Mouse (Mus musculus) embryonic facial prominence, embryonic 11.5 days (tissue): ENCODE data around the gene Maml1. TPM values are rescaled to one million over a fixed set of nuclear protein-coding genes. Genes with fewer than 3 reads are reported as not detected.

Experiments
- ATAC-seq: fragments of 200-750 bp; cut with Nextera tagmentation; replicated peaks from 2 replicates; pipeline ENCODE4 v1.8.0; 2017; ENCODE audit warnings: low read depth; ENCODE audit not compliant: insufficient number of reproducible peaks, low FRiP score, low TSS enrichment
- DNase-seq: peaks from one replicate; pipeline ENCODE4 v3.0.0-alpha.2; 2015; ENCODE audit warnings: low spot score
- H3K27ac ChIP-seq: fragments of 300-500 bp; sonication (generic); replicated peaks from 2 replicates; pipeline ENCODE4 v1.5.1; 2014; ENCODE audit warnings: mild to moderate bottlenecking, low read depth, low read length, control low read depth
- H3K27me3 ChIP-seq: fragments of 300-500 bp; sonication (generic); 2 replicates; pipeline ENCODE4 v1.6.1; 2014; ENCODE audit warnings: mild to moderate bottlenecking, low read length, moderate library complexity, mixed read lengths; ENCODE audit not compliant: control insufficient read depth, insufficient read depth
- H3K36me3 ChIP-seq: fragments of 300-500 bp; sonication (generic); replicated peaks from 2 replicates; pipeline ENCODE4 v1.6.1; 2014; ENCODE audit warnings: low read depth, mild to moderate bottlenecking, low read length, moderate library complexity, mixed read lengths; ENCODE audit not compliant: control insufficient read depth, insufficient read depth
- H3K4me1 ChIP-seq: fragments of 300-500 bp; sonication (generic); 2 replicates; pipeline ENCODE4 v1.6.1; 2014; ENCODE audit warnings: low read length, mixed read lengths; ENCODE audit not compliant: control insufficient read depth, insufficient read depth
- H3K4me2 ChIP-seq: fragments of 300-500 bp; sonication (generic); 2 replicates; pipeline ENCODE4 v1.6.1; 2014; ENCODE audit warnings: low read depth, mild to moderate bottlenecking, control low read depth, low read length, moderate library complexity
- H3K4me3 ChIP-seq: fragments of 300-500 bp; sonication (generic); 2 replicates; pipeline ENCODE4 v1.5.1; 2014; ENCODE audit warnings: low read depth, low read length, control low read depth
- H3K9ac ChIP-seq: fragments of 300-500 bp; sonication (generic); replicated peaks from 2 replicates; pipeline ENCODE4 v1.6.1; 2014; ENCODE audit warnings: mild to moderate bottlenecking, control low read depth, low read length
- H3K9me3 ChIP-seq: fragments of 300-500 bp; sonication (generic); replicated peaks from 2 replicates; pipeline ENCODE4 v1.6.1; 2016; ENCODE audit warnings: mild to moderate bottlenecking, low read length, inconsistent platforms, mixed read lengths; ENCODE audit not compliant: control insufficient read depth
- WGBS: fragments of 180-500 bp; shearing (Covaris S2); extraction: QIAGEN DNeasy Blood & Tissue Kit; methylation state at CpG from one replicate; pipeline ENCODE4 v1.1.7; 2014; 5-methylcytosine and 5-hydroxymethylcytosine counted together
- polyA plus RNA-seq: library from polyadenylated mRNA; unstranded; fragments of >200 nt; fragmentation: Nextera tagmentation; extraction: Ambion mirVana; gene quantifications from 2 replicates; pipeline ENCODE4 v1.2.1, GENCODE M21; 2014

Maml1 gene
- polyA plus RNA-seq, 1 experiment from 2014 or later = 11.9 TPM

- no peak; the same call in 1 of the 2 replicates for ATAC-seq
- H3K4me1 ChIP-seq = peaks cover 5% of the 10 kb centered on the region
- peak overlapping the region; percentile 96 for H3K4me2 ChIP-seq
- DNase-seq = no peak
- H3K27me3 ChIP-seq = peaks cover 18% of the 10 kb centered on the region
- H3K27ac ChIP-seq = no peak overlapping the region
- H3K9ac ChIP-seq = peak overlapping the region; percentile 50
- peaks cover 4% of the 10 kb centered on the region for H3K36me3 ChIP-seq
- H3K4me3 ChIP-seq = peak overlapping the region; percentile 58
- 1% methylated on average over 65 of the region's 66 CpGs for WGBS
- no peaks in the 10 kb centered on the region for H3K9me3 ChIP-seq
These were observed 54.9 kb downstream of the Maml1 start for GRCm38 (mm10) chr11:50236937-50237835.

DNA sequence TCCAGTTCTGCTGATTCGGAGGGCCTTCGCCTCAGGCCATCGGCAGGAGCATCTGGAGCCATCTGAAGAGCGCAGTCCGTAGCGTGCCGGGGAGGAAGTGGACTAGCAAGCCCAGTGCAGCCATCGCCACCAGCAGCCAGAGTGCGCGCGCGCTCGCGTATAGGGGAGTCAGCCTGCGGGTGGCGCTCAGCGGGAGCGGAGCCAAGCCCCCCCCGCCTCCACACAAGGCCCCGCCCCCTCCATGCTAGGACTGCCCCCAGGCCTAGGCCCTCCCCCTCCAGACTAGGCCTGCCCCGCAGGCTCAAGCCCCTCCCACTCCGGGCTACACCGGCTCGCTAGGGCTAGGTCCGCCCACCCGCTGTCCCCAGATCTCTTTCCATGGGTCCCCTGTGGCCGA is 55.6 kb downstream of the Maml1 start:
- peaks cover 5% of the 10 kb centered on the region for H3K4me1 ChIP-seq
- H3K27ac ChIP-seq = no peak overlapping the region
- 1% methylated on average over 17 of the region's 27 CpGs for WGBS
- peak overlapping the region; percentile 96 for H3K4me2 ChIP-seq
- peak; percentile 93 for DNase-seq
- peaks cover 18% of the 10 kb centered on the region for H3K27me3 ChIP-seq
- no peaks in the 10 kb centered on the region for H3K9me3 ChIP-seq
- H3K4me3 ChIP-seq = peak overlapping the region; percentile 58
- peak overlapping the region; percentile 57 for H3K9ac ChIP-seq
- ATAC-seq = peak; percentile 83
- H3K36me3 ChIP-seq = peaks cover 4% of the 10 kb centered on the region

GRCm38 (mm10) chr11:50234606-50235005 is 57.5 kb downstream of the Maml1 start:
- no peak overlapping the region for H3K4me3 ChIP-seq
- 96% methylated on average over 25 of the region's 25 CpGs for WGBS
- no peak overlapping the region for H3K9ac ChIP-seq
- no peaks in the 10 kb centered on the region for H3K9me3 ChIP-seq
- H3K4me1 ChIP-seq = peaks cover 11% of the 10 kb centered on the region
- no peak overlapping the region for H3K27ac ChIP-seq
- DNase-seq (no peak), ATAC-seq (no peak)
- peaks cover 4% of the 10 kb centered on the region for H3K36me3 ChIP-seq
- peaks cover 18% of the 10 kb centered on the region for H3K27me3 ChIP-seq
- H3K4me2 ChIP-seq = no peak overlapping the region

- H3K36me3 ChIP-seq = peaks cover 4% of the 10 kb centered on the region
- no peak for DNase-seq
- no peak for ATAC-seq
- H3K9me3 ChIP-seq = no peaks in the 10 kb centered on the region
- H3K4me3 ChIP-seq = no peak overlapping the region
- H3K9ac ChIP-seq = no peak overlapping the region
- H3K4me1 ChIP-seq = peaks cover 15% of the 10 kb centered on the region
- H3K27ac ChIP-seq = no peak overlapping the region
- WGBS = 84% methylated on average over 11 of the region's 11 CpGs
- H3K27me3 ChIP-seq = peaks cover 18% of the 10 kb centered on the region
- H3K4me2 ChIP-seq = no peak overlapping the region
These were observed 58.1 kb downstream of the Maml1 start for GRCm38 (mm10) chr11:50233993-50234392.

DNA sequence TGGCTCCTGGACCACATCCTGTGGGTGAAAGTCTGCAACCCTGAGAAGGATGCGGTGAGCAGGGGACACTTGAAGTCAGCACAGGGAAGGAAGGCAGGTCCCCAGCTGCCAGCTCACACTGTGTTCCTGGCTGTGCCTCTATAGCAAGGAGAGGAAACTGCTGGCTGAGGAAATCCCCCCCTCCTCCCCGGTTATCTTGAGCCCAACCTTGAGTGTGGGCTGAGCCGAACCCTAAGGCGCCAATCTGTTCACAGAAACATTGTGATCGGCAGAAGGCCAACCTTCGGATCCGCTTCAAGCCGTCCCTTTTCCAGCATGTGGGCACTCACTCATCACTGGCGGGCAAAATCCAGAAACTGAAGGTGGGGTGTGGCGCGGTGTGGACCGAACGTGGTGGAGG is 59.1 kb downstream of the Maml1 start:
- DNase-seq (no peak), ATAC-seq (no peak)
- Histone ChIP-seq H3K9me3 (no peaks in the 10 kb centered on the region), H3K4me3 (no peak overlapping the region), H3K4me2 (no peak overlapping the region), H3K9ac (no peak overlapping the region), H3K27ac (no peak overlapping the region), H3K27me3 (peaks cover 12% of the 10 kb centered on the region), H3K36me3 (peaks cover 4% of the 10 kb centered on the region), H3K4me1 (peaks cover 21% of the 10 kb centered on the region)
- 93% methylated on average over 13 of the region's 13 CpGs for WGBS

DNA sequence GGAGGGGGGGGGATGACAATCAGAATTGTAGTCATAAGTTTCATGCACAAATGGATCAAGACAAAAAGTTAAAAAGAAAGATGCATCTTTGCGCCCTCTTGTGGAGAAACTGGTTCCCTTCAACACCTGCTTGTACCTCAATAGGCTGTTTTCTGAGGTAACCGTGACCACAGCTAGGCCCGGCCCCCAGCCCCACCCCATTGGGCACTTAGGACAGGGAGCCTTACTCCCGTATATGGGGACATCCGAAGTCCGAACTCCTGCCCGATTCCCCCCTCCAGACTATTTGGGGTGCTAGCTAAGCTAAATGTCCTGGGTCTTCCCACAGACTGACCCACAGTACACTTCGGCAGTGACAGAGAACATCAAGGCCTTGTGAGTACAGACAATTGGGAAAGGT is 60.7 kb downstream of the Maml1 start:
- peak overlapping the region; percentile 17; the same call in 1 of the 2 replicates for H3K4me3 ChIP-seq

GRCm38 (mm10) chr11:50230481-50231304 is 61.4 kb downstream of the Maml1 start:
- Histone ChIP-seq H3K4me3 (peak overlapping the region; percentile 17), H3K9ac (peak overlapping the region; percentile 39; the same call in 1 of the 2 replicates), H3K4me1 (peaks cover 22% of the 10 kb centered on the region), H3K27ac (no peak overlapping the region), H3K27me3 (no peaks in the 10 kb centered on the region), H3K9me3 (no peaks in the 10 kb centered on the region), H3K36me3 (peaks cover 4% of the 10 kb centered on the region), H3K4me2 (peak overlapping the region; percentile 36)
- 24% methylated on average over 45 of the region's 45 CpGs for WGBS
- ATAC-seq (no peak), DNase-seq (no peak)

More for the DNA sequence above, 60.7 kb downstream of the Maml1 start:
- no peak overlapping the region for H3K9ac ChIP-seq
- 21% methylated on average over 8 of the region's 8 CpGs for WGBS
- no peaks in the 10 kb centered on the region for H3K9me3 ChIP-seq
- no peak for ATAC-seq
- H3K27ac ChIP-seq = no peak overlapping the region
- peaks cover 4% of the 10 kb centered on the region for H3K36me3 ChIP-seq
- H3K4me1 ChIP-seq = peaks cover 21% of the 10 kb centered on the region
- H3K4me2 ChIP-seq = peak overlapping the region; percentile 36; the same call in 1 of the 2 replicates
- DNase-seq = peak; percentile 87
- H3K27me3 ChIP-seq = no peaks in the 10 kb centered on the region
